Mouse (Mus musculus) gastrocnemius, postnatal 10 days (tissue): Measurements from ENCODE around the gene Cend1. TPM values are rescaled to one million over a fixed set of nuclear protein-coding genes. Genes with fewer than 3 reads are reported as not detected.
"Not testable (repeated sequence)": the region's sequence is repeated elsewhere in the genome, so short reads cannot be mapped to it uniquely, and the experiment has no call there.

Experiments used
- DNase-seq: peaks from one replicate; pipeline ENCODE4 v3.0.0; 2021; ENCODE audit warnings: mixed read lengths
- total RNA-seq, 2 experiments: library from RNA; stranded (reverse); gene quantifications; 2 replicates each; pipeline ENCODE4 v1.2.3; 2021

The Cend1 gene
- total RNA-seq, 2 experiments from 2014 or later: 0.66 to 1.4 TPM

DNA sequence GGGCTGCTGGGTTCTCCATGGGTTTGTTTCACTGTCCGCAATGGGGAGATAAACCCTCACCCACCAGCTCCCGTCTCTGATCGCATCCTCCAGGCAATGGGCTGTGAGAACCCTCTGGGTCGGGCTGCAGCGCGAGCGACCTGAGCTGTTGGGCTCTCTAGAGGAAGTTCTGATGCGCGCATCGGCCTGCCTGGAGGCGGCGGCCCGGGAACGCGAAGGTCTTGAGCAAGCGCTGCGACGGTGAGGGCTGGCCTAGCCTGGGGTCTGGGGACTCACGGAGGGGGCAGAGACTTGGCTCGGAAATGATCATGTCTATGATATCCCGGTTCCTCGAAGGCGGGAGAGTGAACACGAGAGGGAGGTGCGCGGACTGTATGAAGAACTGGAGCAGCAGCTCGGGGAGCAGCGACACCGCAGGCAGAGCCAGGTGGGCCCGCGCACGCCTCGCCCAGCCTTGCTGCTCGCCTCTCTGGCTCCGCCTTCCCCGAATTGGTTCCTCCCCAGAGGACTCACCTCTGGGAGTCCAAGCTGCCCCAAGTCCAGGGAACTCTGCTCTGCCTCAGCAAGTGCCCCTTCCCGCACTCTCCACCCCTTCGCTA, 35.4 kb upstream of the Cend1 start:
- DNase-seq: peak; percentile 27

- DNase-seq: no peak
Observed at GRCm38 (mm10) chr7:141463824-141464602, 34.7 kb upstream of the Cend1 start.

DNA sequence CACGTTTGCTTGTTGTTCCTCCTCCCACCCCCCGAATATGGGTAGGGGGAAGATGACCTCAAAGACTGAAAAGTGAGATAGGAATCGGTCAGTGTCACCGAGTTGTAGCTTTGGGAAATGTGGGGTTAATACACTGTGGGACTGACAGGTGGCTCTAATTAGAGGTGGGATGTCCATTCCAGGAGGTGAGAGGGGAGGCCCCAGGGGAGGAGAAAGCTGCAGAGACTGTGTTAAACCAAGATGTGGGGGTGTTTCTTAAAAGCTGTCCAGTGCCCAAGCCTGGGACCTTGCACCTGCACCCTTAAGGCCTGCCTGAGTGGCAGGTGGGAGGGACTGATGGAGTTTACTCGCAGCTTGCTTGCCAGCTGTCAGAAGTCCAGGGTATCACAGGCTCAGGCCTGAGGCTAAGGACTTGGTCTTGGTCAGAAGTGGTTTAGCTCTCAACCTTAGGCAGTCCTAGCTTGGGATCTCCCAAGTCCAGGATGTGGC, 33.1 kb upstream of the Cend1 start:
- DNase-seq: peak; percentile 34

DNA sequence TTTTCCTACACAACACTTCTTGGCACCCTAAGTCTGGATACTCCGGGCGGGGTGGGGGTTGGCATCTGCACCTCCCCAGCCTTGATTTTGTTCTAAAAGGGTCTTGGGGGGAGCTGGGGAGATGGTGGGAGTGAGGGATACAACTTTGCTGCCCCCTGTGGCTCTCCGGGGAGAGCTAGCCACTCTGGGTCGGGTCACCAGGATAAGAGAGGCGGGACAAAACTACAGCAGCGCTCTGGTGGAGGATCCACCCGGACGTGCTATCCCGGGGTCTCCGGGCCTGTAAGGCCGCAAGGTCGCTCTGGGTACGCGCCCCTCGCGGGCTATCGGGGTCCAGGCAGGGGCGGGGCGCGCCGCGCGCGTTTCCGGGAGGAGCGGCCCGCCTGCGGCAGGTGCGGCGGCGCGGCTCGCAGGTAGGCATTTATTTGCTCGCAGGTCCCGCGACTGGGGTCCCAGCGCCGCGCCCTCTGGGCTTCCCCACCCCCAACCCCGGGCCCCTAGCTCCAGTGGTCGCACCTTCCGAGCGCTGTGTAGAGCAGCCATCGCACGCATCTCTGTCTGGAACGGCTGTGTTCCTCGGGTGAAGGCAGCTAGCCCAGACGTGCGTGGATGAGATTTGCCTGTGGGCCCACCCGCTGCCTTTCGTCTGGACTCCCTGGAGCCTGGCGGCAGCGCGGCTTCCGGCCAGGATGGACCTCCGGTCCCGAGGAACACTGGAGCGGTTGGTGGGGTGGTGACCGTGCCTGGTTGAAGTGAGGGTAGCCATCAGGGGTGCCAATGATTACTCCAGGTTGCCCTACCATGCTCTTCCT, 32.4 kb upstream of the Cend1 start:
- peak; percentile 43 for DNase-seq

DNA sequence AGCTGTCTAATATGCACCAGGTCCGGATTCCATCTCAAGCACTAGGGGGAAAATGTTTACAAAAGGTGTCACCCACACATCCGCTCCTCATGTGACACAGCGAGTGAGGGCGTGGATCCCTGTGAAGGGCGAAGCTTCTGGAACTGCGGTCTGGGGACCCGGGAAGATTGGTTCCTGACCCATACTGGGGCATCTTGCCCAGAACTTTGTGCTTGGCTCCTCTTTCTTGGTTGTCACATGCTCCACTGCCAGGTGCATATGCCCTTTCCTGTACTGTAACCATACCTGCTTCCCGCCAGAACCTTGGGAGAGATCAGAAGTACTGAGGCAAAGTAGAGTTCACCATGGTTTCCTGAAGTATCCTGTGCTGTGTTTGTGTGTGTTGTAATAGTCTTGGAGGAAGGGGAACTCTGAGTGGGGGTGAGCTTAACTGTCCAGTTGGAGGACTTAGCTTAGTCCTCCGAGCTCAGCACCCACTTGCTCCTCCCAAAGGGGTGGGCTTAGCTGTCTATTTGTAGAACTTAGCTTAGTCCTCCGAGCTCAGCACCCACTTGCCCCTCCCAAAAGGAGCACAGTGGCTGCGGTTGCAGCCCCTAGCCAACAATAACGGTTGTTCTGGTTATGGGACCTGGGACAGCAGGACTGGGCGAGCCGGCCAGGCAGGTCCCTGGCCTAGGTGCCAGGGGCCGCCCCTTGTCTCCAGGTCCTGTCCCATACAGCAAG, 31.3 kb upstream of the Cend1 start, which contains the start of gene Cracr2b:
Gene Cracr2b, plus strand, starts transcription at position 704 of the 723 bp plus-strand sequence.
- peak; percentile 29 for DNase-seq

DNA sequence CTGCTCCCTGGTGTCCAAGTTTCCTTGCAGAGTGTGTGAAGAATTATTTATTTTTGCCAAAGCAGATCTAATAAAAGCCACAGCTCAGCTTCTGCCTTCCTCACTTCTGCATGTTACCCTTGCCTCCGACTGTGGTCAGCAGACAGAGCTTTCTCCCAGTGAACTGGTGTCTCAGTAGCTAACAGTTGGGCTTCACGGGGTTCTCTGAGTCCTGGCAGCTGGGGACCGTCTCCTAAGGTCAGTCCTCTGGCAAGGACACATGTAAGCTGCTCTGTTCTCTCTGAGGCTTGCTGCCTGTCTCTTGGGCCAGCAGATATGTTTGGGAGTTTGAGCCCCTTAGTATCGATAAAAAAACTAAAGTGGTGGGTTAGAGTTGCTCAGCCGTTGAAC, 30.7 kb upstream of the Cend1 start:
- DNase-seq: no peak

GRCm38 (mm10) chr7:141459301-141459711, 30.0 kb upstream of the Cend1 start:
- peak; percentile 27 for DNase-seq

DNA sequence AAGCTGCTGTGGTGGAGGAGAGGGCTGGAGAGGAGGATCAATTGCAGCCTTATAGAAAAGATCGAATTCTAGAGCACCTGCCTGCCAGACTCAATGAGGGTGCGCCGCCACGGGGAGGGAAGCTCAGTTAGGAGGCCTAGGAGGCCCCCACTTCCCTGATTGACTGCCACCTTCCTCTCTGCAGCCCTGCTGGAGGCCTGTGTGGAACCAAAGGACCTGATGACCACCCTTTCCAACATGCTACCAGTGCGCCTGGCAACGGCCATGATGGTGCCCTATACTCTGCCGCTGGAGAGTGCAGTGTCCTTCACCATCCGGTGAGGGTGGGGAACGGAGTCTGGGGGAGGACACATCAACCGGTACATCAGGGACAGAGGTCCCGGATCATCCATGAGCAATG, 29.4 kb upstream of the Cend1 start:
- DNase-seq: no peak

DNA sequence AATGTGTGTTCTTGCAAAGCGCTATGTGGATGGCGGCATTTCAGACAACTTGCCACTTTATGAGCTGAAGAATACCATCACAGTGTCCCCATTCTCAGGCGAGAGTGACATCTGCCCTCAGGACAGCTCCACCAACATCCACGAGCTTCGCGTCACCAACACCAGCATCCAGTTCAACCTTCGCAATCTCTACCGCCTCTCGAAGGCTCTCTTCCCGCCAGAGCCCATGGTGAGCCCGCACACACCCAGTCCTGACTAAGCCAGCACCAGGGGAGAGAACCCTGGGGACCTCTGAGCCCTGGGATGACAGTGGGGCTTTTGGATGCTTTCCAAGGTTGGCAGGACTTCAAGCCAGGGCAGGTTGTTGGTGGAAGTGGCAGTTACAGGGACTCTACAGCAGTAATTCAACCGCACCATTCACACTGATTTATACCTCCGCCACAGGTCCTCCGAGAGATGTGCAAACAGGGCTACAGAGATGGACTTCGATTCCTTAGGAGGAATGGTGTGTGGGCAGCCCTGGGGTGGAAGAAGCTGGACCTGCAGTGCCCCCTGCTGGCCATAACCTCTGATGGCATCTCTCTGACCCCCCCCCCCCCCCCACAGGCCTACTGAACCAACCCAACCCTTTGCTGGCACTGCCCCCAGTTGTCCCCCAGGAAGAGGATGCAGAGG, 28.8 kb upstream of the Cend1 start:
- peak; percentile 69 for DNase-seq

GRCm38 (mm10) chr7:141457236-141457635, 27.9 kb upstream of the Cend1 start:
- no peak for DNase-seq

DNA sequence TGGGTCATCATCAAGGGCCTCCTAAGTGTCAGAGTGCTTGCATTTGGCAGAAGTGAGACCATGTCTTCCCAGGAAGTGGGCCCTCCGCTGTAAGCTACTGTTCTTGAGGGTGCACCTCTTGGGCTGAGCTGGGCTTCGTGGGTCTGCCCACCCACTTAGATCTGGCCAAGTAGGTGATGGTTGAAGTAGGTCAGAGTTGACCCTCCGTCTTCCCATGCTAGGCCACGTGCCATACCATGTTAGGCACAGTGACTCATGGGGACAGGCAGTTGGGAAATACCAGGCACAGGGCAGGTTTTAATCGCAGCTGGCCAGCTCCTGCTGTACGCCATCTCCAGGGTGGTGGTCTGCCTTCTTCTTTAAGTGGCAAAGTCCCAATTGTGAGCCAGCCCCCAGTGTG, 27.4 kb upstream of the Cend1 start:
- DNase-seq: peak; percentile 16

GRCm38 (mm10) chr7:141455610-141456314, 26.5 kb upstream of the Cend1 start:
- DNase-seq: peak; percentile 56

DNA sequence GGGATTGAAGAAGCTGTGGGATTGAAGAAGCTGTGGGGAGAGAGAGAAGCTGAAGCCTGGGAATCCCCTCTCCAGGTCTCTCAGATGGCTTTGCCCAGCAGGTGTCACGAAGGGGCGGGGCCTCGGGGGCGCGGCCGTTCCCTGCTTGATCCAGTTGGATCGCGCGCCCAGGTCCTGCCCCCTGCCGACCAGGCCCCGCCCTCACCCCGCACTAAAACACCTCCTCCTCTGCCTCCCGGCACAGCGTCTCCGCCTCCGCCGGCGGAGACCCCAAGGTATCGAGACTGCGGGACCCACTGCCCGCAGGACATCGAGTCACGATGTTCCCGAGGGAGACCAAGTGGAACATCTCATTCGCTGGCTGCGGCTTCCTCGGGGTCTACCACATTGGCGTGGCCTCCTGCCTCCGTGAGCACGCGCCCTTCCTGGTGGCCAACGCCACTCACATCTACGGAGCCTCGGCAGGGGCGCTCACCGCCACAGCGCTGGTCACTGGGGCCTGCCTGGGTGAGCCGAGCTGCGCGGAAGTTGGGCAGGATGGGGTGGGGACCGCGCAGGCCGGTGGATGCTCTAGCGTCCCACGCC, 25.8 kb upstream of the Cend1 start, which contains the start of gene Pnpla2:
Gene Pnpla2, plus strand, starts transcription at position 232 of the 585 bp plus-strand sequence.
- DNase-seq: peak; percentile 97

DNA sequence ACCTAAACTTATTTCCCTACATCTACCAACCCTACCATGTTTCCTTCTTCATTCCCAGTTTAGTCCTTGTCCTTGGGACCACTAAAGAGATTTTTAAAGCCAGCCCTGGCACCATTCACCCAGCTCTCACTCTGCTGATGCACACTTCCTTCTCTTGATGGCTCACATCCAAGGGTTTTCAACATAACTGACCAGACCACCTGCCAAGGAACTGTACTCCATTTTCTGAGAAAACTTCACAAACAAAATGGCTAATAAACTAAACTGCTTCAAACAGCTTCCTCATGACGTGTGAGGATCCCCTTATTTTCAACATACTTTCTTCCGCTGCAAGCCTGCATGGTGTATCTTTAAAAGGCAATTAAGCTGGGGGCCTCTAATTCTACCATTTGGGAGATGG, 24.3 kb upstream of the Cend1 start:
- no peak for DNase-seq

- no peak for DNase-seq
Observed at GRCm38 (mm10) chr7:141451928-141452327, 22.6 kb upstream of the Cend1 start.

- peak; percentile 93 for DNase-seq
Observed at GRCm38 (mm10) chr7:141447110-141447991, 18.1 kb upstream of the Cend1 start, which contains the start of gene Rplp2. Gene Rplp2 (plus strand): TSS chr7:141447370.

DNA sequence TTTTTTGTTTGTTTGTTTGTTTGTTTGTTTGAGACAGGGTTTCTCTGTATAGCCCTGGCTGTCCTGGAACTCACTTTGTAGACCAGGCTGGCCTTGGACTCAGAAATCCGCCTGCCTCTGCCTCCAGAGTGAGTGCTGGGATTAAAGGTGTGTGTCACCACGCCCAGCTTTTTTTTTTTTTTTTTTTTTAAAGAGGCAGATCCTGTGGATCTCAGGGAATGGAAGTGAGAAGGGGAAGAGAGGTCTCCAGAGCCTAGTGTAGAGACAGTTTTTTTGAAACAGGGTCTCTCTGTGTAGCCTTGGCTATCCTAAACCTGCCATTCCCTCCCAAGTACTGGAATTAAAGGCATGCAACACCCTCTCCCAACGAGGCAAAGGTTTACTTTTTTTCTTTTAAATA, 17.1 kb upstream of the Cend1 start:
- not testable (repeated sequence) for DNase-seq

DNA sequence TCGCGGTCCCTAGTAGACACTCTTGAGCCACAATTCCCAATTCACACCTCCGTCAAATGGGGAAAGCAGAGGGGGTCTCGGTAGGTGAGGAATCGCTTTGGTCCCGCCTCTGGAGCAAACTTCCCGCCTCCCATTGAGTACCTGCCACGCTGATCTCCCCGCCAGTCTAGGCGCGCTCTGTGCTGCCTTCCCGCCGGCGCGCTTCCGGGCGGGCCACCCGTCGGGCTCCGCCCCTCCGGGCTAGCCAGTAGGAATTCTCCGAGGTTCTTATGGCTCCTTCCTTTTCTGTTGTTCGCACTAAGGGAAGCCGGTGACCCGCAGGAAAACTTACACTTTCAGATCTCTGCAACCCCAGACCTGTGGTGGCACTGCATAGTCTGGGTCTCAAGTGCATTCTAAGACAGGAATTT, 14.5 kb upstream of the Cend1 start, which contains the start of gene Pidd1:
Gene Pidd1, minus strand, starts transcription at position 198 of the 410 bp plus-strand sequence.
- DNase-seq: peak; percentile 60
